Comparison of ENCODE assay signal across 9 mouse cellular contexts in genomic region chr4:100886743-100887416, GRCm38 (mm10).
DNase-seq lines count a peak whose midpoint lies in the region; ATAC-seq and TF ChIP-seq lines count a peak whose summit lies in the region.
"Had no signal": no experiment of that assay in that cellular context is flagged by ENCODE, and none has a peak within 500 bp of the region (broad histone marks: within the 10 kb centered on the region; RNA-seq: fewer than 3 reads in every experiment).

No protein-coding gene starts in this region.

- 0 out of 2 replicates have a peak, but pooled peaks have one; percentile 35 for ATAC-seq in heart, embryonic 15.5 days (replicated peaks; ENCODE audit: insufficient number of reproducible peaks, insufficient read depth, low FRiP score, low read depth)
- no peak; the same call in 1 of the 2 replicates for ATAC-seq in limb, embryonic 12.5 days (ENCODE audit: insufficient number of reproducible peaks, insufficient read depth, low FRiP score, low TSS enrichment, low read depth)
- ATAC-seq in midbrain, embryonic 16.5 days, result peak; percentile 16; the same call in 1 of the 2 replicates
- ATAC-seq: CD4-positive, CD25-positive, alpha-beta regulatory T cell, adult 4 months had no signal

- H3K27ac ChIP-seq in heart, embryonic 15.5 days, result peak overlapping the region; percentile 73
- no peak overlapping the region for H3K27ac ChIP-seq in heart, adult 2 months
- H3K27ac ChIP-seq in embryonic fibroblast, embryonic 13.5 days (ENCODE audit: insufficient read depth, low read length), result peak overlapping the region; percentile 90
- peak overlapping the region; percentile 87 for H3K27ac ChIP-seq in limb, embryonic 12.5 days
- H3K27ac ChIP-seq in midbrain, embryonic 16.5 days (ENCODE audit: low read length), result peak overlapping the region; percentile 76

- no peak for TF ChIP-seq EP300 in heart, adult 2 months (IDR thresholded peaks at IDR 0.05; ENCODE audit: insufficient read depth, low read depth, low read length)

- no peak overlapping the region for H3K4me3 ChIP-seq in heart, embryonic 15.5 days
- H3K4me3 ChIP-seq in heart, adult 2 months, result no peak overlapping the region
- no peak overlapping the region for H3K4me3 ChIP-seq in embryonic fibroblast, embryonic 13.5 days (ENCODE audit: insufficient read depth, low read length)
- H3K4me3 ChIP-seq in limb, embryonic 12.5 days (replicated peaks), result no peak overlapping the region
- H3K4me3 ChIP-seq in midbrain, embryonic 16.5 days (ENCODE audit: low read depth, low read length), result no peak overlapping the region

- H3K4me1 ChIP-seq in heart, embryonic 15.5 days (replicated peaks), result peaks cover 27% of the 10 kb centered on the region
- no peaks in the 10 kb centered on the region for H3K4me1 ChIP-seq in heart, adult 2 months (ENCODE audit: control insufficient read depth, insufficient read depth, low read length)
- 0 out of 2 replicates have a peak, but pooled peaks cover 6% of the 10 kb centered on the region for H3K4me1 ChIP-seq in embryonic fibroblast, embryonic 13.5 days (ENCODE audit: control insufficient read depth, insufficient read depth, low read length)
- peaks cover 49% of the 10 kb centered on the region for H3K4me1 ChIP-seq in limb, embryonic 12.5 days (replicated peaks)
- H3K4me1 ChIP-seq in midbrain, embryonic 16.5 days (ENCODE audit: control insufficient read depth, insufficient read depth, low read length), result peaks cover 43% of the 10 kb centered on the region

- H3K4me2 ChIP-seq in heart, embryonic 15.5 days, result peak overlapping the region; percentile 31; the same call in 1 of the 2 replicates
- H3K4me2 ChIP-seq in limb, embryonic 12.5 days, result peak overlapping the region; percentile 41
- no peak overlapping the region for H3K4me2 ChIP-seq in midbrain, embryonic 16.5 days (ENCODE audit: low read length)

- 52% methylated on average over 8 of the region's 8 CpGs for WGBS in heart, embryonic 15.5 days
- 89% methylated on average over 8 of the region's 8 CpGs for WGBS in heart, adult 2 months
- 67% methylated on average over 8 of the region's 8 CpGs for WGBS in limb, embryonic 12.5 days
- 61% methylated on average over 8 of the region's 8 CpGs for WGBS in midbrain, embryonic 16.5 days

- no peak for TF ChIP-seq POLR2A in heart, adult 2 months (IDR thresholded peaks at IDR 0.05; ENCODE audit: insufficient read depth, low read depth, low read length)
- TF ChIP-seq POLR2A in embryonic fibroblast, embryonic 13.5 days (IDR thresholded peaks at IDR 0.05; ENCODE audit: low read depth, low read length), result no peak

- H3K9me3 ChIP-seq in heart, embryonic 15.5 days (replicated peaks), result no peaks in the 10 kb centered on the region
- H3K9me3 ChIP-seq in limb, embryonic 12.5 days, result no peaks in the 10 kb centered on the region
- no peaks in the 10 kb centered on the region for H3K9me3 ChIP-seq in midbrain, embryonic 16.5 days (replicated peaks; ENCODE audit: control insufficient read depth, low read length, poor library complexity, severe bottlenecking)

- TF ChIP-seq CTCF in heart, adult 2 months (IDR thresholded peaks at IDR 0.05), result no peak
- no peak for TF ChIP-seq CTCF in embryonic fibroblast, embryonic 13.5 days (IDR thresholded peaks at IDR 0.05; ENCODE audit: borderline replicate concordance, insufficient read depth, low read length)

- intact Hi-C loops in heart, adult 2 months (cut with DNase I), result loop anchor here (10.0 kb wide), 1 partner anchor 112 kb away; the partner anchor contains the start of gene Cachd1

- no peak for DNase-seq in heart, adult 2 months
- no peak for DNase-seq in embryo, embryonic 11 days
- DNase-seq in adipocyte (ENCODE audit: low spot score), result no peak
- no peak for DNase-seq in cerebellum, adult 11 months

- H3K79me2 ChIP-seq in heart, adult 2 months (replicated peaks; ENCODE audit: control insufficient read depth, insufficient read depth, low read length), result no peaks in the 10 kb centered on the region

- no peaks in the 10 kb centered on the region for H3K27me3 ChIP-seq in heart, embryonic 15.5 days
- no peaks in the 10 kb centered on the region for H3K27me3 ChIP-seq in heart, adult 2 months (ENCODE audit: control insufficient read depth, insufficient read depth, low read length)
- no peaks in the 10 kb centered on the region for H3K27me3 ChIP-seq in limb, embryonic 12.5 days
- H3K27me3 ChIP-seq in midbrain, embryonic 16.5 days (ENCODE audit: control insufficient read depth, insufficient read depth, low read depth, low read length), result no peaks in the 10 kb centered on the region

- no peaks in the 10 kb centered on the region for H3K36me3 ChIP-seq in heart, embryonic 15.5 days
- H3K36me3 ChIP-seq in heart, adult 2 months (ENCODE audit: control insufficient read depth, insufficient read depth, low read length), result no peaks in the 10 kb centered on the region
- 0 out of 2 replicates have a peak, but pooled peaks cover 2% of the 10 kb centered on the region for H3K36me3 ChIP-seq in limb, embryonic 12.5 days
- H3K36me3 ChIP-seq in midbrain, embryonic 16.5 days (ENCODE audit: control insufficient read depth, insufficient read depth, low read length), result no peaks in the 10 kb centered on the region

- no peak overlapping the region for H3K9ac ChIP-seq in heart, embryonic 15.5 days
- no peak overlapping the region for H3K9ac ChIP-seq in heart, adult 2 months (ENCODE audit: low read depth, low read length)
- H3K9ac ChIP-seq in limb, embryonic 12.5 days (replicated peaks), result no peak overlapping the region
- H3K9ac ChIP-seq in midbrain, embryonic 16.5 days (ENCODE audit: low read depth, low read length), result peak overlapping the region; percentile 27; the same call in 1 of the 2 replicates
